Mouse (Mus musculus) hindbrain, embryonic 14.5 days (tissue): ENCODE data around the gene Mobp. TPM values are rescaled to one million over a fixed set of nuclear protein-coding genes. Genes with fewer than 3 reads are reported as not detected.

ENCODE experiments used
- ATAC-seq: fragments of 200-750 bp; cut with Nextera tagmentation; 2 replicates; pipeline ENCODE4 v1.8.0; 2017; ENCODE audit warnings: moderate number of reproducible peaks, mild to moderate bottlenecking, moderate TSS enrichment, moderate library complexity; ENCODE audit not compliant: low FRiP score
- DNase-seq: peaks from one replicate; pipeline ENCODE4 v3.0.0-alpha.2; 2015; ENCODE audit warnings: low spot score
- H3K27ac ChIP-seq: fragments of 300-500 bp; sonication (generic); 2 replicates; pipeline ENCODE4 v1.5.1; 2014; ENCODE audit warnings: mild to moderate bottlenecking, moderate library complexity
- H3K27me3 ChIP-seq: fragments of 300-500 bp; sonication (generic); 2 replicates; pipeline ENCODE4 v1.6.1; 2014; ENCODE audit warnings: mild to moderate bottlenecking, low read length, mixed read lengths; ENCODE audit not compliant: control insufficient read depth, insufficient read depth
- H3K36me3 ChIP-seq: fragments of 300-500 bp; sonication (generic); replicated peaks from 2 replicates; pipeline ENCODE4 v1.6.1; 2014; ENCODE audit not compliant: control insufficient read depth, insufficient read depth
- H3K4me1 ChIP-seq: fragments of 300-500 bp; sonication (generic); replicated peaks from 2 replicates; pipeline ENCODE4 v1.6.1; 2014; ENCODE audit warnings: antibody characterized with exemption, low read length, mixed read lengths; ENCODE audit not compliant: control insufficient read depth, insufficient read depth
- H3K4me2 ChIP-seq: fragments of 300-500 bp; sonication (generic); replicated peaks from 2 replicates; pipeline ENCODE4 v1.6.1; 2014; ENCODE audit warnings: mild to moderate bottlenecking, moderate library complexity
- H3K4me3 ChIP-seq: fragments of 300-500 bp; sonication (generic); replicated peaks from 2 replicates; pipeline ENCODE4 v1.5.1; 2014; ENCODE audit warnings: mild to moderate bottlenecking, low read length
- H3K9ac ChIP-seq: fragments of 300-500 bp; sonication (generic); 2 replicates; pipeline ENCODE4 v1.6.1; 2014
- H3K9me3 ChIP-seq: fragments of 300-500 bp; sonication (generic); 2 replicates; pipeline ENCODE4 v1.6.1; 2016; ENCODE audit warnings: low read length; ENCODE audit not compliant: control insufficient read depth
- WGBS: fragments of 180-500 bp; shearing (Covaris S2); extraction: QIAGEN DNeasy Blood & Tissue Kit; methylation state at CpG from one replicate; pipeline ENCODE4 v1.1.7; 2014; 5-methylcytosine and 5-hydroxymethylcytosine counted together
- polyA plus RNA-seq: library from polyadenylated mRNA; unstranded; fragments of >200 nt; fragmentation: Nextera tagmentation; extraction: Ambion mirVana; gene quantifications from 2 replicates; pipeline ENCODE4 v1.2.1, GENCODE M21; 2014

Mobp gene
- polyA plus RNA-seq, 1 experiment from 2014 or later = 0.15 TPM

DNA sequence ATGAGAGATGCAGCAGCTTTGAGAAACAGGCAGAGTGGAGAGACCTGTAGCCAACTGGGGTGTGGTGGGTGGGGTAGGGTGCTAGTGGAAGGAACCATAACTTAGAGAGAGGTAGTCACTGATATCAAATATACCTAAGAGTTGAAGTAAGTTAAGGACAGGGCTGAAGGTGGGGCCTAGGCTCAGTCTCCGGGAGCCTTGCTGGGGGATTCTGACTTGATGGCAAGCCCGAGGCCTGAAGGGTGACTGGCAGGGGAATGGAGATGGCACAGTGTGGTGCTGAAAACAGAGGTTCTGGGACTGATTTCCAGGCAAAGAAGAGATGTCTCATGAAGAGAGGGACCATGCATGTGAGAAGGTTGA lies 34.7 kb upstream of the Mobp start:
- WGBS = 98% methylated on average over 2 of the region's 2 CpGs
- H3K27me3 ChIP-seq = no peaks in the 10 kb centered on the region

DNA sequence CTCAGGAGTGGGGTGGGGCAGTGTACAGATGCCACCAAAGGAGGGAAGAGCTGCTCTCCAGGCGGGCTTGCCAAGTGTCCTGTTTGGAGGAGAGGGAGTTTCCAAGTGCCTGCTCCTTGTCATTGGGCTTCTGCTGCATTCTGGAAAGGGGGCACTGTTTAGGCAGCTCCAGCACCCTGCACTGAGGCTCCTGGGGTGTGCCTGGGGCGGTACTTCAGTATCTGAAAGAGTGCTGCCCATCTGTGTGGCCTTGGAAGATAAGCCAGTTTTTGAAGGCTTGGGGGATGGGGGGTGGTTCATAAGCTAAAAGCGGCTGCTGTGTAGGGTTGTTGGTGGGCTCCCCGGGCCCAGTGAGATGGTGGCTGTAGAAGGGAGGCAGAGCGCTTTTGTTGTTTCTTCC lies 33.9 kb upstream of the Mobp start:
- WGBS = 84% methylated on average over 5 of the region's 5 CpGs
- ATAC-seq = no peak

More for the DNA sequence above, 34.7 kb upstream of the Mobp start:
- H3K4me1 ChIP-seq = peaks cover 7% of the 10 kb centered on the region; the same call in 1 of the 2 replicates
- no peak for ATAC-seq
- H3K4me2 ChIP-seq = no peak overlapping the region
- DNase-seq = no peak
- H3K36me3 ChIP-seq = peaks cover 32% of the 10 kb centered on the region
- H3K9me3 ChIP-seq = no peaks in the 10 kb centered on the region
- H3K9ac ChIP-seq = no peak overlapping the region
- H3K4me3 ChIP-seq = no peak overlapping the region
- no peak overlapping the region for H3K27ac ChIP-seq

DNA sequence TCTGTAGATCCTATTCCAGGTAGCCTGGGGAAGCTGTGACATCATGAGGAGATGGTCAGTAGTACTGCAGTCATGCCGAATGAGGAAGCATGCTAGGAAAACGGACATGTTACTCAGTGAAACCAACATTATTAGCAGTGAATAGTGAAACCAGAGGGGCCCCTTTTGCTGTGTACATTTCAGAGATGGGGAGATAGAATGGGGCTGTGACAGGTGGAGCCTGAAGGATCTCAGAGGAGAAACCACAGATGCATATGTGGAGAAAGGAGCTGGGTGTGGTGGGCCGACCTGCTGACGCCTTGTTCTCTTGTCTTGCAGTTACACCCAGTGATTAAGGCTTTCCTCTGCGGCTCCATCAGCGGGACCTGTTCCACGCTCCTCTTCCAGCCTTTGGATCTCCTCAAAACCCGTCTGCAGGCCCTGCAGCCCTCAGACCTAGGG lies 33.3 kb upstream of the Mobp start:
- 94% methylated on average over 8 of the region's 8 CpGs for WGBS
- ATAC-seq (no peak), DNase-seq (no peak)
- H3K36me3 ChIP-seq = peaks cover 46% of the 10 kb centered on the region
- no peaks in the 10 kb centered on the region for H3K9me3 ChIP-seq
- H3K4me3 ChIP-seq = no peak overlapping the region
- no peak overlapping the region for H3K4me2 ChIP-seq
- H3K4me1 ChIP-seq = peaks cover 3% of the 10 kb centered on the region; the same call in 1 of the 2 replicates
- H3K27ac ChIP-seq = no peak overlapping the region
- H3K27me3 ChIP-seq = no peaks in the 10 kb centered on the region
- H3K9ac ChIP-seq = no peak overlapping the region

More for the DNA sequence above, 33.9 kb upstream of the Mobp start:
- Histone ChIP-seq H3K4me2 (no peak overlapping the region), H3K4me1 (peaks cover 7% of the 10 kb centered on the region; the same call in 1 of the 2 replicates), H3K4me3 (no peak overlapping the region), H3K36me3 (peaks cover 40% of the 10 kb centered on the region), H3K27ac (no peak overlapping the region), H3K9ac (no peak overlapping the region), H3K27me3 (no peaks in the 10 kb centered on the region), H3K9me3 (no peaks in the 10 kb centered on the region)
- no peak for DNase-seq

DNA sequence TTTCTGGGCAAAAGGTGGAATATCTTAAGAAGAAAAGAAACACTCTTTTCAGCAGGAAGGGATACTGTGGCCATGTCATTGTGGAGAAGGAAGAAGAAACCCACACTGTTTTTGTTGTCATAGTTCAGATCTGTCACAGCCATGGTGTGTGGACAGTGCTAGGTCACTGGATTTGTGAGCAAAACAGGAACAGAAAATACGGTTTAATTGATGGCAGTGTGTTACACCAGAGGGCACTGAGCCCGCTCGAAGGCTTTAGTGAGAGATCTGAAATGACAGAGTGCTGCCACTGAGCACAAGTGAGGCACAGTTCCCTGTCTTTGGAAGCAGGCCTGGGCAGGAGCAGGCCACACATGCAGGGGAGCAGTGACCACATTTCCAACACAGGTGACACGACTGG lies 31.3 kb upstream of the Mobp start:
- H3K27me3 ChIP-seq = no peaks in the 10 kb centered on the region

DNA sequence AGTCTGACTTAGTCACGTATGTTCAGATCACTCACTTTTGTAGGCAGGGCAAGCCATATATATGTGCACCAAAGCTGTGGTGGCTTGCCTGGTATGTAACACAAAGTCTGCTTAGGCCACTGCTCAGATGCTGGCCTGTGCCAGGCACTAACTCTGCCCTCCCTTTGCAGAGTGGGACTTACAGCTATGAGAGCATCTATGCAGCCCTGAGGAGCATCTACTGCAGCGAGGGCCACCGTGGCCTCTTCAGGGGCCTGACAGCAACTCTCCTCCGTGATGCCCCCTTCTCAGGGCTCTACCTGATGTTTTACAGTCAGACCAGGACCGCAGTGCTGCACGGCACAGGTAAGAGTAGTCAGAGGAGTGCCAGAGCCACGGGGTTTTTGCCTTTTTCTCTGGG lies 29.0 kb upstream of the Mobp start:
- 92% methylated on average over 7 of the region's 7 CpGs for WGBS
- no peak for DNase-seq
- Histone ChIP-seq H3K9me3 (no peaks in the 10 kb centered on the region), H3K27ac (no peak overlapping the region), H3K9ac (no peak overlapping the region), H3K4me3 (no peak overlapping the region), H3K4me1 (no peaks in the 10 kb centered on the region), H3K36me3 (peaks cover 75% of the 10 kb centered on the region), H3K4me2 (no peak overlapping the region), H3K27me3 (no peaks in the 10 kb centered on the region)
- no peak for ATAC-seq

More for the DNA sequence above, 31.3 kb upstream of the Mobp start:
- ATAC-seq (no peak), DNase-seq (no peak)
- Histone ChIP-seq H3K4me2 (no peak overlapping the region), H3K27ac (no peak overlapping the region), H3K9me3 (no peaks in the 10 kb centered on the region), H3K4me1 (no peaks in the 10 kb centered on the region), H3K9ac (no peak overlapping the region), H3K36me3 (peaks cover 63% of the 10 kb centered on the region), H3K4me3 (no peak overlapping the region)
- WGBS = 94% methylated on average over 4 of the region's 4 CpGs

DNA sequence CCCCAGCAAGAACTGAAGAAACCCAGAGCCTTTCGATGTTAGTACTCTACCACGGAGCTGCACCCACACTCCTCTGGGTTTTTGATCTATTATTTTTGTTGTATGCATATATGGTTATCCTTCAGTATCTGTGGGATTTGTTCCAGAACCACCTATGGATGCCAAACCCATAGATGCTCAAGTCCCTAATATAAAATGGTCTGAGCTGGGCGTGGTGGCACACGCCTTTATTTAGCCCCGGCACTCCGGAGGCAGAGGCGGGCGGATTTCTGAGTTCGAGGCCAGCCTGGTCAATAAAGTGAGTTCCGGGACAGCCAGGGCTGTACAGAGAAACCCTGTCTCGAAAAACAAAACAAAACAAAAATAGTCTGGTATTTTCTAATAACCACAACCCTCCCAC lies 22.6 kb upstream of the Mobp start:
- H3K9me3 ChIP-seq = no peaks in the 10 kb centered on the region
- H3K4me1 ChIP-seq = peaks cover 11% of the 10 kb centered on the region
- peak overlapping the region; percentile 100 for H3K4me3 ChIP-seq
- peak overlapping the region; percentile 69 for H3K27ac ChIP-seq
- no peaks in the 10 kb centered on the region for H3K27me3 ChIP-seq
- peak overlapping the region; percentile 71 for H3K9ac ChIP-seq
- H3K4me2 ChIP-seq = peak overlapping the region; percentile 55
- 62% methylated on average over 11 of the region's 11 CpGs for WGBS
- ATAC-seq (peak; percentile 12; the same call in 1 of the 2 replicates), DNase-seq (no peak)
- H3K36me3 ChIP-seq = peaks cover 53% of the 10 kb centered on the region

DNA sequence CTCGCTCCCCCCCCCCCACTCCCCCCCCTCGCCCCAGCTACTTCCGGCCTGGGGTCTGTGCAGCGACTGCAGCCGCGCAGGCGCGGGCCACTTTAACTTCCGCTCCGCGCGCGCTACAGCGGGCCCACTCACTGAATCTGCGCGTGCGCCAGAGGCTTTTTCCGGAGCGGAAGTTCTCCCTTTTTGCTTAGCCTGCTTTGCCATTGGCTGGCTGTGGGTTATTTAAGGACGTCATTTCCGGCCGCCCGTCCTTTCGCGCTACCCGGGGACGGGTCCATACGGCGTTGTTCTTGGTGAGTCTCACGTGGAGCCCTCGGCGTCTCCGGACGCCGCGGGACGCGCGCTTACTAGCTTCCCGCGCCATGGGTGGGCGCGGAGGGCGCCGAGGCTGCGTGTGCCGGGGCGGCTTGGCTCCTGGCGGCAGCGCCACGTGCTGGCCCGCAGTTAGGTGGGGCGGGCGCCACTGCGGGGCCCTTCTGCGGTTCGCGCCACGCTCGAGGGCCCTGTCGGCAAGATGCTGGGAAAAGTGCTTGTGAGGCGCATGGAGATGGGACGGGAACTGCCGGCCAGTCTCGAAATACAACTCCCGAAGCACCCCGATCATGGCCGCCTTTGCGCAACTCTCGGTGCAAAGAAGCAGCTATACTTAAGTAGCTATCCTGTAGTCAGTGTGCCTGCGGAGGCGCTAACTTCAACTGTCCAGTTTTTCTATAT lies 21.8 kb upstream of the Mobp start, which contains the start of gene Rpsa:
Gene Rpsa (plus strand): TSS at position 152 of the 714 bp plus-strand sequence.
- Histone ChIP-seq H3K27ac (peak within 1 kb of the TSS; percentile 84), H3K36me3 (peaks cover 55% of the 10 kb centered on the region), H3K9ac (peak within 1 kb of the TSS; percentile 99), H3K4me1 (peaks cover 11% of the 10 kb centered on the region), H3K4me2 (peak within 1 kb of the TSS; percentile 89), H3K4me3 (peak within 1 kb of the TSS; percentile 100), H3K27me3 (no peaks in the 10 kb centered on the region), H3K9me3 (no peaks in the 10 kb centered on the region)
- whole genome bisulfite sequencing = under 1% methylated on average over 68 of the region's 72 CpGs
- DNase-seq (peak; percentile 99), ATAC-seq (peak; percentile 97)

DNA sequence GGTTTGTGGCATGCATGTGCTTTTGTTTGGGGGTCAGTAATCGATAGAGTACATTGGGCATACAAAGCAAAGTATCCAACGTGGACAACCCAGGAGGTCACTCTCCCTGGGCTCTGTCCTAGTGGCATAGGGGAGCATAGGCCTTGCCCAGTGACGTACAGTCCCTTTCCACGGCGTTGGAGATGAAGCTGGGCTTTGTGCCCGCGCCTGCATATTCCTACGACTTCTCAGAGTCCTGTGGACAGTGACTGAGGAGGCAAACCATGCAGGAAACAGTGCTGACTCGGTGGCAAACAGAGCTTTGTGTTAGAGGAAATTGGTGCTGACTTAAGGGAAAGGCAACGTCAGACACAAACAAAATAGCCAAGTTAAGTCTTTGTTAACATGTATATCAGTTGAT lies 20.2 kb upstream of the Mobp start:
- peak overlapping the region; percentile 89 for H3K4me2 ChIP-seq
- no peak for ATAC-seq
- no peak overlapping the region for H3K27ac ChIP-seq
- peaks cover 11% of the 10 kb centered on the region for H3K4me1 ChIP-seq
- 0 out of 2 replicates have a peak overlapping the region, but pooled peaks have one; percentile 99 for H3K9ac ChIP-seq
- WGBS = 77% methylated on average over 10 of the region's 10 CpGs
- H3K27me3 ChIP-seq = no peaks in the 10 kb centered on the region
- DNase-seq = no peak
- peak overlapping the region; percentile 100; the same call in 1 of the 2 replicates for H3K4me3 ChIP-seq
- peaks cover 44% of the 10 kb centered on the region for H3K36me3 ChIP-seq
- H3K9me3 ChIP-seq = no peaks in the 10 kb centered on the region

DNA sequence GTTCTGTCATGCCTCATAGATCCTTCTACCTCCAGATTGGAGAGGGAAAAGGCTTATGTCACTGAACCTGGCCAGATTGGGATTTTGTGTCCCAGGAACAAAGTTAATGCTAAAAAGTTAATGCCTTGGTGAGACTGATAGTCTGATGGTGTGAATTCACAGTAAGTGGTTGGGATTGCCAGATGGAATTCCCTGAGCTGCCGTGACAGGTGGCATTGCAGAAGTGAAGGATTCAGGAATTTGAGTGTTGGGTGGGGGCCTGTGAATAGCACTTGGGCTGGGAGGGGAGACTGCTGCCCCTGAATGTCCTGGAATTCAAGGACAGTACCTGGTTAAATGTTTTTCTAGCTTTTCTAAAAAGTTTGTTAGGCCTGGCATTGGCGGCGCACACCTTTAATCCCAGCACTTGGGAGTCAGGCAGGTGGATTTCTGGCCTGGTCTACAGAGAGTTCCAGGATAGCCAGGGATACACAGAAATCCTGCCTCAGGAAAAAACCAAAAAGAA lies 17.7 kb upstream of the Mobp start:
- DNase-seq (no peak), ATAC-seq (no peak)
- H3K27me3 ChIP-seq = no peaks in the 10 kb centered on the region
- WGBS = 93% methylated on average over 3 of the region's 3 CpGs
- no peak overlapping the region for H3K9ac ChIP-seq
- H3K27ac ChIP-seq = no peak overlapping the region
- H3K9me3 ChIP-seq = no peaks in the 10 kb centered on the region
- no peak overlapping the region for H3K4me3 ChIP-seq
- H3K36me3 ChIP-seq = peaks cover 41% of the 10 kb centered on the region
- no peak overlapping the region for H3K4me2 ChIP-seq
- H3K4me1 ChIP-seq = peaks cover 11% of the 10 kb centered on the region
